Mouse (Mus musculus) left cerebral cortex, adult 8-10 months (tissue): ENCODE results near the gene Gm15319. TPM values are rescaled to one million over a fixed set of nuclear protein-coding genes. Genes with fewer than 3 reads are reported as not detected.
"Not testable (repeated sequence)": the region's sequence is repeated elsewhere in the genome, so short reads cannot be mapped to it uniquely, and the experiment has no call there.

Source experiments
- DNase-seq, 2 experiments: peaks; one replicate each; pipeline ENCODE4 v3.0.0; 2022; ENCODE audit warnings: low spot score in 2 of 2
- total RNA-seq, 4 experiments: library from RNA; stranded (reverse); gene quantifications; 2 replicates each; pipeline ENCODE4 v1.2.4; 2022

Gm15319 gene
- total RNA-seq: 1 to 10 TPM; 2.4 to 3.8 (median 3.3) TPM

DNA sequence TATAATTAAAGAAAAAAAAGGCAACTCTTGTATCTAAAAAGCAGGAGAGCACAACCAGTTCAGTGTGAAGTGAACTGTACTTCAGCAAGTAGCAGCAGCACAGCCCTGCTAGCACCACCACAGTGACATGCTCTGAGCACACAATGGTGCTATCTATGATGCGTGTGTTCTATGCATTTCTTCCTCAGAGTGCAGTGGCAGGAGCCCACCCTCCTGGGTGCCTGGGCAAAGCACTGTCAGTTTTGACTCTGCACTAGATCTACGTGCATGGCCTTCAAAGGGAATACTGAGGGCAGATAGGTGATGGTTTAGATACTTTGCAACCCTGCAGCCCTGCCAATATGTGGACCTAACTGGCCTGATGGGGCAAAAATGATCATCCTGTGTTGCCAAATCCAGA lies at the start of gene Gm15319:
TSS of gene Gm15319 (minus strand) at position 101 of the 400 bp plus-strand sequence.
- not testable (repeated sequence) for DNase-seq

DNA sequence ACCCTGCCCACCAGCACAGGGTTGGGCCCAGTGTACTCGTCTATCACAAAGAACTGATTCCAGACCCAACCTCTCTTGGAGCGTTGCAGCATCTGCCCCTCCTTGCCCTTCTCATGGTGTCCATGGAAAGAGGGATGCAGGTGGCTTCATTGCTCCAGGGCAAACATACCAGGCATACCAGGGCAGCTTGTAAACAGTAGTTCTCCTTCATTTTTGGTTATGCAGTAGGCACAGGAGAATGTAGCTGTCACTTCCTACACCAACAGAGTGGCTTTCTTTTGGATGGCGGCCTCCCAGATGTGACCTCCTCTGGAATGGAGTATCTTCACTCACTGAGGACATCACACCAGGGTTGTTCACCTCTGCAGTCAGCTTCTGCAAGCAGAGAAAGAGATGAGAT lies 47.3 kb upstream of the Gm15319 start:
- DNase-seq: not testable (repeated sequence)

DNA sequence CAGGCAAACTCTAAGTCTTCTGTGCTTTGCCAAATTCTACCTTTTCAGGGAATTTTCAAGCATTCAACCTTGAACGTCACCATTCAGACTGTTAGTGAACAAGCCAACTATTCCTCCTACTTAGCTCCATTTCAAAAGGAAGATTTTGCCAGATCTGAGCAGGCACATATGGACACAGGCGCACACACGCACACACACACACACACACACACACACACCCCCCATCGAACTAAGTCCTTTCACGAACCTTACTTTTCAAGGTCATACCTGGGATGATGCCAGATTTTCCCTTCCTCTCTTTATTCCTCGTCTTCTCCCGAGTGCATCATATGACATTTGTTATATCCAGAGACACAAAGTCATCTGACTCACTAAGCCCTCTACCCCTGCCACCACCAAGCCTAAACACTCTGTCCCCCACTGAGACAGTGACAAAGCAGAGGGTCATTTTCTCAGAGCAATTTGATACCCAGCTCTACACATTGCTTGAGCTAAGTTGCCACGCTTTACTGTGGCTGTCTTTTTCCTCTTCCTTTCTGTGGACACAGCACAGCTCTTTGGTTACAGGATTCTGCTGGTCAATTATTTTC lies 45.5 kb upstream of the Gm15319 start:
- peak in 1 of 2 experiments; percentile 4 for DNase-seq

DNA sequence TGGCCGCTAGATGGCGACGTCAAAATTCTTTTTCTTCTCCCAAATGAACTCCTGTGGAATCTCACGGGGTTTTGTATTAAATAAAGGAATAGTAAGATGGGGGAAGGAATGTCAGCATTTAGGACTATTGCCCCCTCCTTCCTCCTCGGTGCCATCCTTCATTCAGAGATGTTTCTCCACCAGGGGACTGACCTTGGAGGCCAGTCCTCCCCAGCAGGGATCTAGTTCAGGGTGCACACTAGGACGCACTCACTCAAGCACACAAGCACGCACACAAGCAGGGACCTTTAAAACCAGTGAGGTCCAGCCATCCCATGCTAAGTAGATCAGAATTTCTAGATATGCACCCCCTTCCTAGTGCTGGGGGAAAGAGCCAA lies 26.3 kb upstream of the Gm15319 start:
- DNase-seq: peak; percentile 33 to 72

GRCm38 (mm10) chr8:20388706-20389362 lies 25.8 kb upstream of the Gm15319 start:
- peak in 1 of 2 experiments; percentile 44 for DNase-seq

DNA sequence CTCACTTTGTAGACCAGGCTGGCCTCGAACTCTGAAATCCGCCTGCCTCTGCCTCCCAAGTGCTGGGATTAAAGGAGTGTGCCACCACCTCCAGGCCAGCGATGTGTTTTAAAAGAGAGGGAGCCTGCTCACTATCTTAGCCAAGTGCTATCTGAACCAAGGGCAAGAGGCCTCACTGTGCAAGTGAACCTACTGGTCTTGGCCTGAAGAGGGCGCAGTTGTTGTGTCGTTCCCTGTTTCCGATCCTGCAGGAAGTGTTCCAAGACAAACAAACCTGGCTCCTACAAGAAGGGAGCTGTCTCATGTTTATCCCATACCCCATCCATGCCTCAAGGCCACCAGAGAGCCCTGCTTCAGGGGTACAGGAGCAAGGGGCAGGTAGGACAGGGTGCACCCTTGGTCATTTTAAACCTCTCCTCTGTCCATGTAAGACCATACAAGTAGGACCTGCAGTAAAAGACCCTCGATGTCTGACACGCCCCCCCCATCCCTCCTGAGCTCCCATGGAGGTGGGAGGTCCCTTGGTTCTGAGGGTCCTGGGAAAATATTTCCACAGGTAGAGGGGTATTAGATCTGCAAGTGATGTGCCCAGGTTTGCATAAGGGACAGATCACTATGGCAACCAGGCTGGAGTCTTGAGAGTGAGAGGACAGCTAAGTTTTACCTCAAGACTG lies 24.2 kb upstream of the Gm15319 start:
- DNase-seq: peak in 1 of 2 experiments; percentile 36

GRCm38 (mm10) chr8:20384990-20385389 lies 22.0 kb upstream of the Gm15319 start:
- DNase-seq: not testable (repeated sequence)

DNA sequence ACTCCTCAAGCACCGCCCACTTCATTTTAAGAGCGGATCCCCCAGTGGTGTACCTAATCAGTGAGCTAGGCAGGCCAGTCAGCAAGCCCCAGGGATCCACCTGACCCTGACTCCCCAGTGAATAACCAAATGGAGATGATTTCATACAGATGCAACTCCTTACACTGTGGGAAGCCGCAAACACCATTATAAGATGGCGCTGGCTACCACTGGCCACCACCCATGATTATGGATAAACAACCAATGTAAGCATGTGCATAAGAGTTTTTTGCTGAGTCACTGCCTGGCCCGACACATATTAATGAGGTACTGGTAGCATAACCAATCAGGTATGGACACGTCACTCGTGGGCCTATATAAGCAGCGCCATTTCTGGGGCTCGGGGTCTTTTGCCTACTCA lies 21.1 kb upstream of the Gm15319 start:
- peak in 1 of 2 experiments; percentile 33 for DNase-seq

DNA sequence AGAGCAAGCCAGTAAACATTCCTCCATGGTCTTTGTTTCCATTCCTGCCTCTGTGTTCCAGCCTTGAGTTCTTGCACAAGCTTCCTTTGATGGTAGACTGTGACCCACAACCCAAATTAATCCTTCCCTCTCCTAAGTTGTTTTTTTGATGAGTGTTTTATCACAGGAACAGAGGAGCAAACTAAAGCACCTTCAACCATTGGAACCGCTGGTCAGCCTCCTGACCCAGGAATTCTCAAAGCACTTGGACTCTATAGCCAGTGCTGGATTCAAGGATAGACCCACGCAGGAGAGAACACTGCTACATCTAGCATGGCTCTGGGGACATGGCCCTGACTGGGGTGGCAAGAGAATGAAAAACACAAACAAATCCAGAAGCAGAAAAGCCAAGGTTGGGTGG lies 19.1 kb upstream of the Gm15319 start:
- DNase-seq: not testable (repeated sequence)

GRCm38 (mm10) chr8:20381637-20382036 lies 18.6 kb upstream of the Gm15319 start:
- DNase-seq: not testable (repeated sequence)

DNA sequence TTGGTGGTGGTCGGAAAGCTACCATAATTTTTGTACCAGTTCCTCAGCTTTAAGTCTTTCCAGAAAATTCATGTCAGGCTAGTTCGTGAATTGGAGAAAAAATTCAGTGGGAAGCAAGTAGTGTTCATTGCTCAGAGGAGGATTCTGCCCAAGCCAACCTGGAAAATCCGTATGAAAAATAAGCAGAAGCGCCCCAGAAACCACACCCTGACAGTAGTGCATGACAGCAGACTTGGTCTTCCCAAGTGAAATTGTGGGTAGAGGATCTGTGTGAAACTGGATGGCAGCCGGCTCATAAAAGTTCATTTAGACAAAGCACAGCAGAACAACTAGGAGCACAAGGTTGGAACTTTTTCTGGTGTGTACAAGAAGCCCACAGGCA lies 18.2 kb upstream of the Gm15319 start:
- DNase-seq: not testable (repeated sequence)

GRCm38 (mm10) chr8:20380590-20381238 lies 17.7 kb upstream of the Gm15319 start:
- not testable (repeated sequence) for DNase-seq

GRCm38 (mm10) chr8:20379650-20380436 lies 16.8 kb upstream of the Gm15319 start:
- not testable (repeated sequence) for DNase-seq

DNA sequence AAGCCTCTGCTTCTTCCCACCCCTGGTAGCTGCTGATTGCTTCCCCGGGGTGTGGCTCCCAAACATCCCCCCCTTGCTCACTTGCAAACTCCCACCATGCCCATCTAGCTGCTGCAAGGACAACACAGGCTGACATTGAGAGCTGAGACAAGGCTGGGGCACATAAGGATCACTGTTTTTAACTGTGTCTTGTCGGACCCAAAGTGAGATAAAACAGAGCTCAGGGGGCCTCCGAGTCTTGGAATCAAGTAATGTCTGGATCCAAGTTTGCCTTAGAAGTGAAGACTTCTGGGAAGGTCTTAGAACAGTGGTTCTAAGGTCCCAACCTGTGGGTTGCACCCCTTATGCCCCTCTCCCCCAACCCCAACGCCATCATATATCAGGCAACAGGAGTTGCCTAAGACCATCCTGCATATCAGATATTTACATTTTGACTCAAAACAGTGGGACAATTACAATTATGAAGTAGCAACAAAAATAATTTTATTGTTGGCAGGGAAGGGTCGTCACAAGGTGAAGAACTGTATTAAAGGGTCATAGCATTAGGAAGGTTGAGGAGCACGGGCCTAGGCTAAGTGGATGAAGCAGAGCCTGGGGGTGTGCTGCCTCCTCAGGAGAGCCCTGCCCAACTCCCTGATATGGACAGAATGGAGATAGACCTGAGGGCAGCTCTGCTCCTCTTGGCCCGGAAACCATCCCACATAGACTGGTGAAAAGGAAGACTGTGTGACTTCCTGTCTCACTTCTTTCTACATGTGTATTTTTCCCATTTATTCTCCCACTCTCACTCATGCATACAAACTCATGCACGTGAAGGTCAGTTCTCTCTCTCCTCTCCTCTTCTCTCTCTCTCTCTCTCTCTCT lies 16.0 kb upstream of the Gm15319 start:
- DNase-seq: peak in 1 of 2 experiments; percentile 36

DNA sequence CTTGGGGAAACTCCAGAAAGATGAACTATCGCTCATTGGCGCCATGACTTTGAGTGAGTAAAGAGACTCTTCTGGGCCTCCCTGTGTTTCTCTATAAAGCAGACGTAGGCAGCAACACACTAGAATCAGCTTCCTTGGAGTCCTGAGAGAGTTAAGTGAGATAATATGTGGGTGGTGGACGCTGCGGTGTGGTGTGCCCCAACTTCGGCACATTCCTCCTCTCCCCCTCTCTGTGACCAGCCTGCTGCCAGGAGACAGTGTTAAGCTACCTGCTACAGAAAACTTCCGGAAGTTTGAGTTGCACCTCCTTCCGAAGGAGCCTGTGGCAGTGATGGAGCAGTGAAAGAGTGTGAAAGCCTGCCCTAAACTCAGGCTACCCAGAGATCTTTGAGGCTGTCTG lies 15.3 kb upstream of the Gm15319 start:
- peak; percentile 51 to 78 for DNase-seq

DNA sequence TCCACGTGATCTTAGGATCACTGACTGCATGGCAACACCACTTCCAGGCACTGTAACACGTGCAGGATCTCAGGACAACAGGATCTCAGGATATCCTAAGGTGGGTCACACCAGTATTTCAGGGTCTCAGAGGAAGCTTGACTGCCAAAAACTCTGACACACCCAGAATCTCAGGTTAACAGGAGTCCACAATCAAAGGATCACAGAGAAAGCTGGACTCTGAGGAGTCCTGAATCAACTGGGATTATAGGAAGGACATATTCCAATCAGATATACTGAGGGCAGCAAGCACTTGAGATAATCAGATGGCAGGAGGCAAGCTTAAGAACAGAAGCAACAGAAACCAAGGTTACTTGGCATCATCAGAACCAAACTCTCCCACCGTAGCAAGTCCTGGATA lies 12.7 kb upstream of the Gm15319 start:
- DNase-seq: not testable (repeated sequence)

DNA sequence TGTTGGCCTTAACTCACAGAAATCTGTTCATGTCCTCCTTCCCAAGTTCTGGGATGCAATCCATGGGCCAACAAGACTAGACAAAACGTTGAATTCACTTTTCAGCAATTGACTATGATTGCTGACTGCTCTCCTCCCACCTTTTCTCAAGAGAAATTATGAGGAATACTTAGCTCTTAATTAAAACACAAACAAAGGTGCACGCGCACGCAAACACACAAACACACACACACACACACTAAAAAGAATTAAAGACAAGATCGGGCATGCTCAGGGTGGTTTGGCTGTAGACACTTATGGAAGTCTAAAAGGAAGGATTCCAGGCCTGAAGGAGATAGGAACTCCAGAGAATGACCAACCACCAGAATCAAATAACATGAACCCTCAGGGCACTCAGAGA lies 6.6 kb downstream of the Gm15319 start:
- DNase-seq: not testable (repeated sequence)

DNA sequence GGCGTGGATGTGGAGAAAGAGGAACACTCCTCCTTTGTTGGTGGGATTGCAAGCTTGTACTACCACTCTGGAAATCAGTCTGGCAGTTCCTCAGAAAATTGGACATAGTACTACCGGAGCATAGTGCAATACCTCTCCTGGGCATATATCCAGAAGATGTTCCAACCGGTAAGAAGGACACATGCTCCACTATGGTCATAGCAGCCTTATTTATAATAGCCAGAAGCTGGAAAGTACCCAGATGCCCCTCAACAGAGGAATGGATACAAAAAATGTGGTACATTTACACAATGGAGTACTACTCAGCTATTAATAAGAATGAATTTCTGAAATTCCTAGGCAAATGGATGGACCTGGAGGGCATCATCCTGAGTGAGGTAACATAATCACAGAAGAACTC lies 9.4 kb downstream of the Gm15319 start:
- DNase-seq: peak; percentile 7 to 11

GRCm38 (mm10) chr8:20302759-20303158 lies 60.3 kb downstream of the Gm15319 start:
- not testable (repeated sequence) for DNase-seq

DNA sequence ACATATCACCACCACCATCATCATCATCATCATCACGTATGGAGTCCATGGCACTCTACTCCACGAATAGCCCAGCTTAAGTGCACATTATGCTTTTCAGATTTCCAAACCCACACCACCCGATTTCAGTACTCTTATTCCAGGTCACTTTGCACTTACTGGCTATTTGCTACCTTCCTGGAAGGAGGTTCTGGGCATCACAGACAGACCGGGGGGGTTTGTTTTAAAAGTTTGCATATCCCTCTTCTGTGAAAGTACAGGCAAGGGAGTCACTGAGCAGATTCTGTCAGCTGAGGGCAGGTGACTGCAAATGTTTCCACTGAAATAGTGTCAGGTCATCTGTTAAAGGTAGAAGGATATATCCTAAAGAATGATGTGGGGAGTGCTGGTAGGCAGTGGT lies 63.0 kb downstream of the Gm15319 start:
- DNase-seq: not testable (repeated sequence)
